Mouse (Mus musculus) left cerebral cortex, postnatal 10 days (tissue): ENCODE data around the gene Sfxn5. TPM values are rescaled to one million over a fixed set of nuclear protein-coding genes. Genes with fewer than 3 reads are reported as not detected.
A peak's percentile ranks its signal among the peaks of the same experiment; 100 is the strongest.

ENCODE experiments used
- DNase-seq, 2 experiments: peaks; one replicate each; pipeline ENCODE4 v3.0.0; 2021 to 2022; ENCODE audit warnings: low spot score in 2 of 2, mixed read lengths in 1 of 2; ENCODE audit errors: extremely low spot score in 1 of 2
- intact Hi-C: fragments of 180-260 bp; cut with DNase I; formaldehyde crosslinking; loops from one replicate; pipeline ENCODE4 v1.15.1; 2025
- total RNA-seq, 2 experiments: library from RNA; stranded (reverse); gene quantifications; 2 replicates each; pipeline ENCODE4 v1.2.3; 2021

Sfxn5 gene
- total RNA-seq, 2 experiments from 2014 or later = 136 to 141 TPM

DNA sequence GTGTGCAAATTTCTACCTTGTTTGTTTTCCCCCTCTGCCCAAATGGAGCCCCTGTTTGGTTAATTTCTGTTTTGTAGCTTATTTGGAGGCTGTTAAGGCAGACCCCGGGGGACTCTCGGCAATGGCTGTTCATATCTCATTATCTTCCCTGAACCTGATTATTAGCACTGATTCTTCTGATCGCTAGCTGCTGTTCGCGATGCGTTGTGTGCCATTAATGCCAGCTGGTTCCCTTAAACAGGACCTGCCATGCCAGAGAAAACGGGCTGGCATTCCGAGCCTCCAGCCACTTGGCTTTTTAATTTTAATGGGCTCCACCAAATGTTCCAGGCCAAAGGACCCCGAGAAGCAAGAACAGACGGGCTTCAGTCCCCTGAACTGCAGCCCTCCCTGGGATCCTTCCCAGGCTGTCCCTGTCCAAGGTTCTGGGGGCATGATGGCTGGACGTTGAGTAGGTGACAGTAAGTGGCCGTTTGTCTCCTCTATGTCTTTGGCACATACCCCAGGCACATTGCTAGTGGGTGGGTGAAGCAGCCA lies 74.1 kb downstream of the Sfxn5 start:
- intact Hi-C loops = no loop called here
- DNase-seq = no peak

DNA sequence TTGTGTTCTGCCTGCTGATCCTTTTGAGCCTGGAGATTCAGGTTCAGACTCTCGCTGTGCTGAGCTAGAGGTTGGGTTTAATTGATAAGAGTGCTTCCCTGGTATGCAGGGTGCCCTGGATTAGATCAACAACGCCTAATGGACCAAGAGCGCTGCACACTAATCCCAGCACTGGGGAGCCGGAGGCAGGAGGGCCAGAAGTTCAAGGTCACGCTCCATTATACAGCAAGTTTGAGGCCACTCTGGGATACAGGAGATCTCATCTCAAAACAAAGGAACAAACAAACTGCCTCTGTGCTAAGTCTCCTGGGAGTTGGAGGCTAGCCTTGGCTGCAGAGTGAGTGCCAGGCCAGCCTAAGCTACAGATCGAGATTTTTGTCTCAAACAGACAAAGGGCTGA lies 77.6 kb downstream of the Sfxn5 start:
- intact Hi-C loops = no loop called here

DNA sequence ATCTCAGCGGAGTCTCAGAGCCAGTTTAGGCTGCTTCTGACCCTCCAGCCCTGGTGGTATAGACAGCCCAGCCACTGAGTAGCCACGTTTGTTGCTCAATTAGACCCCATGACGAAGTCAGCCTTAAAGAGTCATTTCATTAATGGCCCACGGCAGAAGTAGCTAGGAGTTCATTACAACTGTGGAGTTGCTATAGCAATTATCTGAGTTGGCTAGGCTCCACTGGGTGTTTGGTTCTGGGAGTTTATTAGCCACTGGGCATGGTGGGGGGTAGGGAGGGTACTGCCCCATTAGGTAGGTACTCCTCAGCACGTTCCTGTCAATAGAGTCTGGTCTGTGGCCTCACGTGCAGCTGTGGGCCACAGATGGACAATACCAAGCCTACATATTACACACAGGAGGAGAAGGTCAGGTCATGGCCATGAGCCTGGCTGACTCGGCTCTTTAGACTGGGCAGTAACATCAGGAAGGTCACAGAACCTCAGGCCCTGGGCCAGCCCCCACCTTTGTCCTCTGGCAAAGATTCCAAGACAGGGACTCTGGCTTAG lies 79.2 kb downstream of the Sfxn5 start:
- intact Hi-C loops = no loop called here
- no peak for DNase-seq

More for the DNA sequence above, 77.6 kb downstream of the Sfxn5 start:
- no peak for DNase-seq

DNA sequence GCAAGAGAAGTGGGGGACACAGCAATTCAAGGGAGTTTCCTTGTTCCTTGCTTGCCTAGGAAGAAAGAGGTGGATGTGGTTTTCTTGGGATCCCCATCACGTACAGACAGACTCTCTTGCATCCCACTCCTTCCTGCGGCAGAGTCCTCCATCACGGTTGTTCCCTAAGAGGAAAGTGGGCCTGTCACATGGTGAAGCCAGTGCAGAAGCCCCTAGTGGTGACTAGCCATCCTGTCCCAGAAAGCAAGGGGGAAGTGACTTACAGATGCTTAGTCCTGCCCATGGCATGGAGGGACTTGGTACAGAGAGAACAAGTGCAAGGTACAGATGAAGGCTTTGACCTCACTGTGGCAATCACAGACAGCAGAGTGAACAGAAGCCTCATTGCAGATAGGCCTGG lies 79.9 kb downstream of the Sfxn5 start:
- DNase-seq = no peak
- intact Hi-C loops = no loop called here

DNA sequence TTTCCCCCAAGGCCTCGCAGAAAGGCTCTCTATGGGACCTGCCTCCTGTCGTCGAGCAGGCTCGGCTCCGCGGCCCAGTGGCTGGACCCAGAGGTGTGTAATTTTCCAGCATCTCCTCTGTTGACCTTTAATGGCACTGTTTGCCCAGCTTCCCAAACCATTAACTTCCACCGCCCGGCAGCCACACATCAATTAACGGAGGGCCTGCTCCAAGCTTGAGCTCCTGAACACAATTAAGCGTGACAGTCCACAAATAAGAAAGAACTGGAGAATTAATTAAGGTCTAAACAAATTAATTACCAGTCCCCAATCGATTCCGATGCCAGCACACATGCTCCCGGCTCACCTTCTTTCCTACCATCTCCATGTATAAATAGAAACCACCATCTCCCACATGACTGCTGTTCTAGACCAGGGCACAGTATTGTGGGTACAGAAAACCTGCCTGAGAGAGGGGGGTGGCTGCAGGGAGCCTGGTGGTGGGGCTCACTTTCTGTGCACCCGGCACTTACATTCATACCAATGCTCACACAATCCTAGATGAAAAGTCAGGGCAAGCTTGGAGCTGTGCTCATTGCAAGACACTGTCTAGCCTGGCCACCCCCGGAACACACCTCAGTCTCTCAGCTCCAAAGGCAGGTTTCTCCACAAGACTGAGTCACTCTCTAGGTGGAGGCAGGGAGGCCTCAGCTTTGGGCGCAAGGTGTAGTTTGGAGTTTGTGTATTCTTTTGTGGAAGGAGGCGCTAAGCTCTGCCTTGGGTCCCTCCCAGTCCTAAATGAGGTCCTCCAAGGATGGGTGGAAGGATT lies 80.8 kb downstream of the Sfxn5 start:
- no peak for DNase-seq
- intact Hi-C loops = no loop called here

DNA sequence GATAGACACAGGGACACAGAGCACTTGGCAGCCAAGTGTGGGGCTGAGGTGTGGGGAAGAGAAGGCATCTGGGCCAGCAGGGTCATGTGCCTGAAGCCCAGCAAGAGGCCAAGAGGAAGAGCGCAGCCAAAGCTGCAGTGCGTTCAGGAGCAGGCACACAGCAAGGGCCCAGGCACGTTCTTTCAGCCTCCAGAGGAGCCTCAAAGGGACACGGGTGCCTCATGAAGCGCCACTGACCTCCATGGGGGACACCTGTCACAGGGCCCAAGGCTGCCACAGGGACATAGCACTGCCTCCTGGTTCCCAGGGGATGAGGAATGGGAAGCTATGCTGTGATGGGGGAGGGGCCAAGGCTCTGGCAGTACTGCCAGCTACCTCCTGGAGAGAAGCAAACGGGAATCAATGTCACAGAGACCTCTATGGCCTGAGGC lies 82.4 kb downstream of the Sfxn5 start:
- intact Hi-C loops = no loop called here
- DNase-seq = no peak

DNA sequence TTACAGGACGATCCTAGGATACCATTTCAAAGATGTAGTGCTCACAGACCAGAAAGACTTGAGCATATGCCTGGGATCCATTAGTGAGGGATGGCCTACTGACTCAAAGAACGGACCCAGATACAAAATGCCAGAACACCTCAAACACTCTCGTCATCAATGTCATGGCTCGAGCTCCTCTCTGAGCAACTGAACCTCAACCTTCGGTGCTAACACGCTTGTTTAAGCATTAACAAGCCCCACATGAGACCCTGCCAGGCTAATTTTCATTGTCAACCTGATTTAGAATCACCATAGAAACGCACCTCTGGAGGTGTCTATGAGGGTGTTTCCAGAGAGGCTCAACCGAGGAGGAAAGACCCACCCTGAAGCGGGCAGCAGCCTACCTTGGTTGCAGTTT lies 83.4 kb downstream of the Sfxn5 start:
- intact Hi-C loops = no loop called here
- DNase-seq = no peak

DNA sequence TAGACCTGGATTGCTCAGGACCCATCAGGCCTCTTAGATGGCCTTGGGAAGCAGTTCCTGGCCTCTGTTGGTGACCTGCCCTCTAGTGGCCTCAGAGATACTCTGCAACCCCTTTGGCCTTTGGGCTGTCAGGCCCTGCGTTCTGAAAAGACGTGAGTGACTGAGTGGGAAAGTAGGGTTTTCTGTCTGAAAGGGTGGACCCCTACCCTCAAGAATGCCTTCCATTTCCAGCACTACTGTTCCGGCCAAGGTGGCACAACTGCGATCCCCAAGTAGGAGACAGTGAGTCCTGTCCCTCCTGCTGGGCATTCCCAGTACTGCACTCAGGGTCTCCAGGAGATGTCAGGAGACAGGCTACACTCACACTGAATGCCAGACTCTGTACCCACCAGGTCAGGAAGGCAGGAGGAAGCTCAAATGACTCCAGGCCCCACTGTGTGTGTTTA lies 94.2 kb downstream of the Sfxn5 start:
- intact Hi-C loops = loop anchor here (5.0 kb wide), 1 partner anchor 77 kb away; no protein-coding TSS in a partner anchor
- DNase-seq = peak; percentile 36 to 75

DNA sequence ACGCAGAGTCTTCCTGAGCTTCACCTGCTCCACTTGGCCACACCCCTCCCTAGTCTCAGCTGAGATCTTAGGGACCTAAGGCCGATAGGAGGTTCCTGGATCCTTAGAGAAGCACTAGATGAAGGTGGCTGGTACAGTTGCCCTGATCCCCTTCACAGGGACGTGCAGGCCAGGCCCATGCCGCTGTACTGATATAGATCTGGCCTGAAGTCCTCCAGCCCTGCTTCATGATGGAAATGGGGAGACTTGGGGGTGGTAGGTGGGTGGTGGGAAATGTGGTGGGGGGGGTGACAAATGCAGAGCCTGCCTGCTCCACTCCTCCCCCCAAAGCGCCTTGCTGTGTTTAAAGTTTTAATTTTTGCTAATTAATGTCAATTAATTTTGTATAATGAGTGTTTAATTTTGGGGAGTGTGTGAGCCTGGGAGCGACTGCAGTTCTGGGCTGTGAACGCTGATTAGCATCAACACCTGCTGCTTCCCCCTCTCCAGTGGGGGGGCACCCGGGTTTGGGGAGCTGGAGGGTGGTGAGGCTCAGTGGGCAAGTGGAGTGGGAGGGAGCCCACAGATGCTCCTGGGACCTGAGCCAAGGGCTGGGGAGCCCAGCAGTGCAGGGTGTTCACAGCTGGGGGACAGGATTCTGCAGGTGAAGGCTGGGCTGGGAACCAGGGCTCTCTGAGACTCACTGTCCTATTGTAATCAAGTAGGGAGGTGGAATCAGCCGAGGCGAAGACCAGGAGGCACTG lies 95.5 kb downstream of the Sfxn5 start:
- DNase-seq = peak; percentile 29 to 67

DNA sequence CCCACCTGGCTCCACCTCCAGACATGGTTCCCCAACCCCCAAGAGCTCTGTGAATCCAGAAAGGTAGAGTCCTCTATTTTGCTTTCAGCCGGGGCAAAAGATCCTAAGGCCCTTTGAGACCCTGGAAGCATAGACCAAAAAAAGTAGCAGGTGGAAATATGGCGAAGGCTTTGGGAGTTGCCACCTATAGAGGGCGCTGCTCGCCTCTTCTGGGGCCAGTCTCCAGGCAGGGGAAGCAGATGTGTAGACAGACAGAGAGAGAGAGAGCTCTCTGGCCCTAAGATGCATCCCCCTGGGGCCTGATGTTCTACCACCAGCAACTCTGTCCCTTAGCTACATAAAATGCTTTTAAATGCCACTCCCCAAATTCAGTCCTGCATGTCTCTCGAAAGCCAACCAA lies 96.2 kb downstream of the Sfxn5 start:
- intact Hi-C loops = loop anchor here (5.0 kb wide), 1 partner anchor 75 kb away; no protein-coding TSS in a partner anchor
- peak in 1 of 2 experiments; percentile 53 for DNase-seq

More for the DNA sequence above, 95.5 kb downstream of the Sfxn5 start:
- intact Hi-C loops = loop anchor here (5.0 kb wide), 1 partner anchor 75 kb away; no protein-coding TSS in a partner anchor

DNA sequence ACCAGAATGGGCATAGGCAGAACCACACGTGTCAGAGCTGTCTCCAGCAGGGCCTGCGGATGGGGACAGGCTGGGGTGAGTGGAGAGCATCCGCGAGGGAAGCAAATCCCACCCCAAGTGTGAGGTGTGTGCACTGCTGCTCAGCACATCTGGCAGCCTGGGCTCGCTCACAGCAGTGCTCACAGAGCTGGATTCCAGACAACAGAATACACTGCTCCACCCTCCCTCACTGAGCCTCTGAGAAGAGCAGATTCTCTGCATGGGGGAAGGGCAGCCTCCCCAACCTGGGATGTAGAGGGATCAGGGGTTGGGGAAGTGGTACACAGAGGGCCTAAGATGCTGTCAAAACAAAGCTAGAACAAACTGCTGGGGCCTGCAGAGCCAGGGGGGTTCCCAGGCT lies 98.4 kb downstream of the Sfxn5 start:
- intact Hi-C loops = loop anchor here (5.0 kb wide), 1 partner anchor 72 kb away; no protein-coding TSS in a partner anchor
- DNase-seq = no peak

DNA sequence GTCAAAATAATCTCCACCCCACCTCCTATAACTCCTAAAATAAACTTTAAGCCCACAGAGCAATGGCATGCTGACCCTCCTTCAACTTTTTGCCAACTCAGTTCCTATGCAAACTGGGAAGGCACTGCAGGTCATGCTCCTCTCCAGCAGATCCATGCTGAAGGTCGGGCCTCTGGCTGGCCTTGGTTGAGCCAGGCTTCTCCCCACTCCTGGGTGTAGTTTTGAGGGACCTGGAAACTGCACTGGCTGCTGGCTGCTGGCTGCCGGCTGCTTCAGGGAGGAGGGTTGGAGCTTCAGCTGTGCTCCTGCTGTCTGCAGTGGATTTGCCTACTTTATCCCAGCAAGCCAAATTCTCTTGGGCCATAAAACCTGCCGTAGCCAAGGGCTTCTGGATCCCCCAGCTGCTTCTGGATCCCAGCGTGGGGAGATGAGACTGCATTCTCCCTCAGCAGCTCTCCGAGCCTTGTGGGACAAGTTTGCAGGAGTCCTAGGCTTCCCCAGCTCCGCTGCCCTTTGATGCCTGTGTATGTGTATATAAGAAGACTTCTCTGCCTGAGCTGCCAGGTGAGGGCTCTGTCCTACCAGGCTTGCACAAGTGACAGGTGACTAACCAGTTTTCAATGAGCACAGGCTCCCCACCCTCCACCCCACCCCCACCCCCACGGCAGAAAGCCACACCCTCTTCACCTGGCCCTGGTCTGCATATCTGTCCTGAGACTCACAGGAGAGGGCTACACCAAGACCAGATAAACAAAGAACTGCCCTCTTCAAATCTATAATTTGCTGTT lies 100.2 kb downstream of the Sfxn5 start:
- intact Hi-C loops = no loop called here

DNA sequence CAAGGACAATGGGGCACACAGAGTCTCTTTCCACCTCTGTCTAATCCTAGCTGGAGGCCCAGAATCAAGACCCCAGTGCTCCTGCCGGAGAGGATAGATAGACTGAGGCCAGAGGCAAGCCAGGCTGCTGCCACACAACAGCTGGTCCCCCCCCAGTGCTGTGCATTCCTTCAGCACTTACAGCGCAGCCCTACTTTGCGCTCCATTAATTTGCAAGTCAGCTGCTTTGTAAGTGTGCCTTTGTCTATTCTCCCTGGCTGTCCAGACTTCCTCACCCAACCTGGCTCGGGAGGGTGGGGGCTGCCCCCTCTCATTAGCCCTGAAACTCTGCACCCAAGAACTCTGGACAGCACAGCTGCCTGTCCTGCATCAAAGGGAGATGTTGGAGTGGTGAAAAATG lies 101.2 kb downstream of the Sfxn5 start:
- DNase-seq = no peak
- intact Hi-C loops = no loop called here

More for the DNA sequence above, 100.2 kb downstream of the Sfxn5 start:
- DNase-seq = no peak

DNA sequence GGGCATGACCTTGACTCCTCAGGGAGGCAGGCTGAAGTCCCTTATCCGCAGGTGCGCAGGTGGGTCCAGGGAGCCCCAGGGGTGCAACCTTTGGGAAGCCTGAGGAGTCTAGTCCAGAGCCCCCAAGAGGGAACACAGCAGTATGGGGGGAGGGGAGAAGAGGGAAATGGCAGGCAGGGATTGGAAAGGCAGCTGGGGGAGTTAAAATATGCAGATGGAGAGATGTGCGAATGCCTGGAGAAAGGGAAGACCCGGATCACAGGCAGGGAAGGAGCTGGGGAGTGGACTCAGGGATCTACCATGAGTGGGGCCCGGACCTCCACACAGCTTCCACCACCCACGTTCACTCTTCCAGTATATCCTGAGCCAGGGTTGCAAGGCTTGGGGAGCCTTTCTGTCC lies 101.8 kb downstream of the Sfxn5 start:
- intact Hi-C loops = no loop called here
- peak; percentile 49 to 51 for DNase-seq

DNA sequence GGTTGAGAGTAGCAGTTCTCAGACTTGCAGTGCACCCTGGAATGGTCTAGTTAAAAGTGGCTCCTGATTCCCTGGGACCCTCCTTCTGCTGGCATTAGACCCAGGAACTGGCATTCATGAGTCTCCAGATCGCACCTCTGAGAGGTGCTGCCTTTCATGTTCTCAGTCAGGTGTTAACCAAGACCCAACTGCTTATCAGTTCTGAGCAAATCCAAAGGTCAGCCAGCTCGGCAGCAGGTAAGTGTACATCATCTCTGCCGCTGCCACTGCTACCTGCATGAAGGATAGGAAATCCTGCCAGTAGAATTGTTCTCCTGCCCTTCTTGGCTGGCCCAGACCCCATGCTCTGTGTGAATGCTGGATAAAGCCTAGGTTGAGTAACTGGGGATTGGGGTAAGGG lies 102.5 kb downstream of the Sfxn5 start:
- DNase-seq = no peak
- intact Hi-C loops = no loop called here

DNA sequence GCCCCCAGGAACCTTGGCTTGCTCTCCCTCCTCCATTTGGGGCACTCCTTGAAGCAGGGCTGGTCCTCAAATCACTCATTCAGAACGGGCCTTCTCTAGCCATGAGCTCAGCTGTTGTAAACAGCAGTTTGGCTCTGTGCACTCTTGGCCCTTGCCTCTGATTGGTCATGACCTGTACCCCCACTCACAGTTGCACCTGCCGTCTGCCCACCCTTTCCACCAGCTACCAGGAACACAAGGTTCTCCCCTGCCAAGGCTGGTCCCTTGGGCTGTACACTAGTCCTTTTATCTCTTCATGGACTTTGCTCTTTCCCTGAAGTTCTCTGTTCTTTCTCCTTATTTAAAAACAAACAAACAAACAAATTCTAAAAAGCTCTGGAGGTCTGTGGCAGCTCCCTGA lies 105.7 kb downstream of the Sfxn5 start:
- DNase-seq = no peak
- intact Hi-C loops = no loop called here

DNA sequence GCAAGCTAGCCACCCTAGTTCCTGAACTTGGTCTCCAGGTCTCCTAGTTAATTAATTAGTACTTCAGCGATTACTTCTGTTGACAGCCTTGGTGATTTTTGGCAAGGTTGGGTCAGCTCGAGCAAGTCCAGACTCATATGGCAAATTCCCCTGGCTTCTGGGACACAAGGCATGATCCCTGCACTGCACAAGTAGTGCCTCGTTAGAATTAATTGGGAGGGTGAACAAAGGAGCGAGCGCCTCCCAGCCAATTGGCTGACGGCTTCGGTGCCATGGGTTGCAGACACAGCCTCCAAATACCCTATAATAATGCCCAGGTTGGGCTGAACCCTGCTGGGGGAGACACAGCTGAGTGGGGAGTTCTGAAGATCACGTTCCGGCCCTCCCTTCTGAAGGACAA lies 106.7 kb downstream of the Sfxn5 start:
- no peak for DNase-seq
- intact Hi-C loops = no loop called here

DNA sequence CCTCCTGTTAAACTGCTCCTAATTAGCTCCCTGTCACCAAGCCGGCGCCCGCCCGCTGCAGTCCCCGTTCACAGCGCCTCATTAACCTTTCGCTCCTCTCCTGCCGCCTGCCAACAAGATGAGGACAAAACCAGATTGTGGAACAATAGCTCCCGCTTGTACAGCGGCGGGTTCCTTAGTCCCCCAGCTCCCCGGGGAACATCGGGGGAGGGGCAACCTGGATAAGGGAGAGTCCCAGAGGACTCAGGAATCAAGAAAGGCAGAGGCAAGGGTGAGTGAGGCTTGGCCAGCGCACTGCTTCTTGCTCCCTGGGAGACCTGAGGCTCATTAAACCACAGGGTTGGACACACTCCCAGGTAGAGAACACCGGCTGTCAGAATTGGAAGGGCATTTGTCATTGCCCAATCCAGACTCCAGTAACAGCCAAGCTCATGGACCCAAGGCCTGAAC lies 108.8 kb downstream of the Sfxn5 start:
- no peak for DNase-seq
- intact Hi-C loops = no loop called here
